Mouse (Mus musculus) intestine, embryonic 14.5 days (tissue): ENCODE measurements around the gene Arl3. TPM values are rescaled to one million over a fixed set of nuclear protein-coding genes. Genes with fewer than 3 reads are reported as not detected.

ENCODE experiments used
- ATAC-seq: fragments of 200-750 bp; cut with Nextera tagmentation; replicated peaks from 2 replicates; pipeline ENCODE4 v1.8.0; 2017; ENCODE audit warnings: low read depth, moderate number of reproducible peaks, moderate TSS enrichment, moderate library complexity; ENCODE audit not compliant: low FRiP score, low TSS enrichment
- DNase-seq: peaks from one replicate; pipeline ENCODE4 v3.0.0-alpha.2; 2018; ENCODE audit warnings: low spot score
- H3K27ac ChIP-seq: fragments of 300-500 bp; sonication (generic); 2 replicates; pipeline ENCODE4 v1.5.1; 2014; ENCODE audit warnings: low read depth, mild to moderate bottlenecking, control low read depth
- H3K27me3 ChIP-seq: fragments of 300-500 bp; sonication (generic); replicated peaks from 2 replicates; pipeline ENCODE4 v1.6.1; 2014; ENCODE audit warnings: low read length, control low read depth; ENCODE audit not compliant: control insufficient read depth, insufficient read depth
- H3K36me3 ChIP-seq: fragments of 300-500 bp; sonication (generic); 2 replicates; pipeline ENCODE4 v1.6.1; 2014; ENCODE audit warnings: low read length, control low read depth; ENCODE audit not compliant: control insufficient read depth, insufficient read depth
- H3K4me1 ChIP-seq: fragments of 300-500 bp; sonication (generic); replicated peaks from 2 replicates; pipeline ENCODE4 v1.6.1; 2014; ENCODE audit warnings: low read length, control low read depth, mixed read lengths; ENCODE audit not compliant: control insufficient read depth, insufficient read depth
- H3K4me2 ChIP-seq: fragments of 300-500 bp; sonication (generic); 2 replicates; pipeline ENCODE4 v1.6.1; 2014; ENCODE audit warnings: low read length
- H3K4me3 ChIP-seq: fragments of 300-500 bp; sonication (generic); 2 replicates; pipeline ENCODE4 v1.5.1; 2014; ENCODE audit warnings: low read depth, low read length, control low read depth, mixed read lengths
- H3K9ac ChIP-seq: fragments of 300-500 bp; sonication (generic); 2 replicates; pipeline ENCODE4 v1.6.1; 2014; ENCODE audit warnings: mild to moderate bottlenecking, low read length
- H3K9me3 ChIP-seq: fragments of 300-500 bp; sonication (generic); 2 replicates; pipeline ENCODE4 v1.6.1; 2016; ENCODE audit warnings: low read length, control low read depth; ENCODE audit not compliant: control insufficient read depth
- WGBS: fragments of 180-500 bp; shearing (Covaris S2); extraction: QIAGEN DNeasy Blood & Tissue Kit; methylation state at CpG from one replicate; pipeline ENCODE4 v1.1.7; 2014; 5-methylcytosine and 5-hydroxymethylcytosine counted together
- polyA plus RNA-seq: library from polyadenylated mRNA; unstranded; fragments of >200 nt; fragmentation: Nextera tagmentation; extraction: Ambion mirVana; gene quantifications from 2 replicates; pipeline ENCODE4 v1.2.1, GENCODE M21; 2014

Gene Arl3
- polyA plus RNA-seq, 1 experiment from 2014 or later, result 64.3 TPM

GRCm38 (mm10) chr19:46528529-46529213, 44.3 kb downstream of the Arl3 start:
- no peaks in the 10 kb centered on the region for H3K27me3 ChIP-seq
- peak overlapping the region; percentile 46 for H3K4me2 ChIP-seq
- H3K36me3 ChIP-seq, result no peaks in the 10 kb centered on the region
- no peak overlapping the region for H3K27ac ChIP-seq
- 9% methylated on average over 20 of the region's 20 CpGs for WGBS
- 0 out of 2 replicates have a peak, but pooled peaks have one; percentile 18 for ATAC-seq
- peak overlapping the region; percentile 29; the same call in 1 of the 2 replicates for H3K9ac ChIP-seq
- peaks cover 68% of the 10 kb centered on the region for H3K4me1 ChIP-seq
- no peaks in the 10 kb centered on the region for H3K9me3 ChIP-seq
- DNase-seq, result no peak
- H3K4me3 ChIP-seq, result peak overlapping the region; percentile 8; the same call in 1 of the 2 replicates

DNA sequence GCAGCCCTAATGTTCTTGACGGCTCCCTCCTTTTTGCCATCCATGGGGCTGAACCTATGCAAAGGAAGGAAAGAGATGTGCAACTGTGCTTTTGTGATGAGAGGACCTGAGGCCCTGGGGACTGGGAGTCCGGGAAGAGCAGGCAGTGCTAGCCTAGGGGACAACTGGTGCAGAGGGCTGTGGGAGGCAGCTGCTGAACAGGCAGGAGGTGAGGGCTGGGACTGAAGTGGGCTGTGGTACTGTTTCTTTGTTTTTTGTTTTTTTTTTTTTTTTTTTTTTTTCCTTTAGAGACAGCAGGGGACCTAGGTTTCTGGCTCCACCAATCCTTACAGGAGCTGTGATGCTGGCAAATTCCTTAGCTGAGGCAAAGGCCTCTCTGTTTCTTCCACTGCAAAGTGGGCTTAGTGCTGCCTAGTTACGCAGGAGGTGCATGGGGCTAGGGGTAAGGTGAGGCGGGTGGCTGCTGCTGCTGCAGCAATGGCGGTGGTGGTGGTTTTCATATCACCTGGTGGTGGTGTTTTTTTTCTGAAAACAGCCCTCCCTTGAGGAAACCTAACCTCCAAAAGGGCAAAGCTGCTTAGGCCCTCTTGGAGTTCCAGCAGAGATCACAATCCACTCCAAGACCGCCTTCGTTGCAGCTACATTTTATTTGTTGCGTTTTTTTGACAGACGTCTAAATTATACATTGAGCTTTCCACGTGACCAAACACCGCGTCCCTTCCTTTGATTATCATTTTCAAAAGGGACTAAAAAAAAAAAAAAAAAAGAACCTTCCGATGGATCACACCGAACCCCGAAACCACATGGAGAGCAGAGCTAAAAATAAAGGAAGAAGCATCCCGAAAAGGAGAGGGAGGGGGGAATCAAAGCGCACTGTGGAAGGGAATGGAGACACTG, 45.1 kb downstream of the Arl3 start:
- 0 out of 2 replicates have a peak overlapping the region, but pooled peaks have one; percentile 8 for H3K4me3 ChIP-seq
- peak overlapping the region; percentile 46 for H3K4me2 ChIP-seq
- ATAC-seq, result no peak
- WGBS, result 41% methylated on average over 17 of the region's 17 CpGs
- no peak overlapping the region for H3K27ac ChIP-seq
- no peaks in the 10 kb centered on the region for H3K9me3 ChIP-seq
- peaks cover 73% of the 10 kb centered on the region for H3K4me1 ChIP-seq
- 0 out of 2 replicates have a peak overlapping the region, but pooled peaks have one; percentile 22 for H3K9ac ChIP-seq
- H3K27me3 ChIP-seq, result no peaks in the 10 kb centered on the region
- DNase-seq, result no peak
- no peaks in the 10 kb centered on the region for H3K36me3 ChIP-seq

DNA sequence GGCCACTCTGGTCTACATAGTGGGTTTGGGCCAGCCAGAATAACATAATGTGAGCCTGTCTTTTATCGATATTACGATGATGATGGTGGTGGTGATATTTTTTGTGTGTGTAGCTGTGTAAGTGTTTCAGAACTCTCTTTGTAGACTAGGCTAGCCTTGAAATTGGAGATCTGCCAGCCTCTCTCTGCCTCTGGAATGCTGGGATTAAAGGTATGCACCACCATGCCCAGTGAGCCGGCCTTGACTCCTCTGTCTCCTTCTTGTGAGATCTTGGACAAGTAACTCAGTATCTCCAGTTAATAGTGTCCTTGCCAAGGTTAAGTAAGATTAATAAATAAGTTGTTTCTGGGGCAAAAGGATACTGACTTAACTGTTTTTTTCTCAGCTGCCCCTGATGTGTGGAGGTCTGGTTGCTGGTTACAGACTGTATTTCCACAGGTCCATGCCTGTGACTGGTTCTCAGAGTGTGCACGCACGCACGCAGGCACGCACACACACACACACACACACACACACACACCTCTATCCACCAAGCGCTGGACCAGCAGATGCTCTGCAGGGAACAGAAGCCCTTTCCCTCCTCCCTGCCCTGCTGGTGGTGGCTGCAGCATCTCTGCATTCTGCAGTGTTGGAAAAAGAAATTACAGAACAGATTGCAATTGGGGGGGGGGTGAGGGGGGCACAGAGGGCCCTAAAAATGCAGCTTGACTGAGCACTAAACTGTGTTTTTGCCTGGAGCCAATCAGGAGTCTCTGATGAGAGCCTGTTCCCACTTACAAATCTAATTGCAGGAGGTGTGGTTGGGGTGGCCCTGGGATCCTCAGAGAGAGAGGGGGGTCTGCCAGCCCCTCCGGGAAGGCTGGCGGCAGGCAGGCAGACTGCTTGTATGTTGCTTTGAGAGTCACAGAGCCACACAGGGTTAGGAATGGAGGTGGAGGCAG, 47.0 kb downstream of the Arl3 start:
- DNase-seq (no peak), ATAC-seq (no peak)
- Histone ChIP-seq H3K4me3 (no peak overlapping the region), H3K9ac (no peak overlapping the region), H3K36me3 (no peaks in the 10 kb centered on the region), H3K27ac (no peak overlapping the region), H3K9me3 (no peaks in the 10 kb centered on the region), H3K4me1 (peaks cover 67% of the 10 kb centered on the region), H3K4me2 (no peak overlapping the region), H3K27me3 (no peaks in the 10 kb centered on the region)
- 60% methylated on average over 10 of the region's 10 CpGs for WGBS

GRCm38 (mm10) chr19:46524601-46525321, 48.2 kb downstream of the Arl3 start:
- Histone ChIP-seq H3K9ac (no peak overlapping the region), H3K27ac (peak overlapping the region; percentile 17), H3K4me2 (peak overlapping the region; percentile 44), H3K4me3 (no peak overlapping the region), H3K36me3 (no peaks in the 10 kb centered on the region), H3K4me1 (peaks cover 55% of the 10 kb centered on the region), H3K9me3 (no peaks in the 10 kb centered on the region), H3K27me3 (no peaks in the 10 kb centered on the region)
- DNase-seq (peak; percentile 71), ATAC-seq (0 out of 2 replicates have a peak, but pooled peaks have one; percentile 12)
- WGBS, result 34% methylated on average over 14 of the region's 14 CpGs

DNA sequence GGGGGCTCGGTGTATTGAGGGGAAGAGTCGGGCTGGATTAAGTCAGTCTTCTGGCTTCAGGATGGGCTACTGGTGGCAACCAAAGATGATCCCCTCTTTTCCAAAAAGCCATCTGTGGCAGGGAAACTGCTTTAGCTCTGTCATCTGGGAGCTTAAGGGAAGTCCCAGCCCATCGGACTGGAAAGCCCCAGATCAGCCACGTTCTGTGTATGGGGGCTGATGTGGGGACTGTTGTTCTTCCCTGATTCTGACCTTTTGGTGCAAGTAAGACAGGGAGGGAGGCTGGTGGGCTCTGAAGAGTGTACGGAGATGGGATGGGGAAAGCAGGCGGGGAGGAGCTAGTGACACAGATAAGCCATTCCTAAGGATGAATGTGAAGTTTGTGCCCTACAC, 48.9 kb downstream of the Arl3 start:
- Histone ChIP-seq H3K9ac (peak overlapping the region; percentile 10; the same call in 1 of the 2 replicates), H3K36me3 (no peaks in the 10 kb centered on the region), H3K9me3 (no peaks in the 10 kb centered on the region), H3K4me1 (peaks cover 51% of the 10 kb centered on the region), H3K4me3 (peak overlapping the region; percentile 10; the same call in 1 of the 2 replicates), H3K27ac (peak overlapping the region; percentile 17), H3K27me3 (no peaks in the 10 kb centered on the region), H3K4me2 (peak overlapping the region; percentile 44)
- 17% methylated on average over 6 of the region's 6 CpGs for WGBS
- DNase-seq, result peak; percentile 50
- ATAC-seq, result no peak

- Histone ChIP-seq H3K9ac (peak overlapping the region; percentile 10; the same call in 1 of the 2 replicates), H3K4me1 (peaks cover 51% of the 10 kb centered on the region), H3K9me3 (no peaks in the 10 kb centered on the region), H3K27me3 (no peaks in the 10 kb centered on the region), H3K4me3 (peak overlapping the region; percentile 10; the same call in 1 of the 2 replicates), H3K27ac (peak overlapping the region; percentile 17), H3K36me3 (no peaks in the 10 kb centered on the region), H3K4me2 (peak overlapping the region; percentile 44)
- DNase-seq, result no peak
- peak; percentile 71 for ATAC-seq
- 6% methylated on average over 20 of the region's 20 CpGs for WGBS
Measured at GRCm38 (mm10) chr19:46523480-46524151, 49.4 kb downstream of the Arl3 start.

- peak overlapping the region; percentile 44 for H3K4me2 ChIP-seq
- peaks cover 51% of the 10 kb centered on the region for H3K4me1 ChIP-seq
- H3K4me3 ChIP-seq, result 0 out of 2 replicates have a peak overlapping the region, but pooled peaks have one; percentile 10
- no peak for ATAC-seq
- H3K27me3 ChIP-seq, result no peaks in the 10 kb centered on the region
- H3K36me3 ChIP-seq, result no peaks in the 10 kb centered on the region
- no peak overlapping the region for H3K9ac ChIP-seq
- peak overlapping the region; percentile 17; the same call in 1 of the 2 replicates for H3K27ac ChIP-seq
- H3K9me3 ChIP-seq, result no peaks in the 10 kb centered on the region
- DNase-seq, result no peak
Measured at GRCm38 (mm10) chr19:46523131-46523479, 49.9 kb downstream of the Arl3 start.
